Mouse (Mus musculus) mesoderm, embryonic 11.5 days (tissue): ENCODE measurements around the gene Apaf1.
A peak's percentile ranks its signal among the peaks of the same experiment; 100 is the strongest.

ENCODE experiments used
- DNase-seq: peaks from one replicate; pipeline ENCODE4 v3.0.0-alpha.2; 2012; ENCODE audit warnings: low read depth, low spot score

Apaf1 gene

GRCm38 (mm10) chr10:91082550-91083392, at the start of gene Apaf1, which contains the start of gene Ikbip:
TSS of gene Apaf1 (minus strand) at chr10:91082770.
TSS of gene Ikbip (plus strand) at chr10:91082940.
- peak; percentile 99 for DNase-seq

- no peak for DNase-seq
These were observed 49.0 kb upstream of the Apaf1 start for GRCm38 (mm10) chr10:91131565-91131964.

GRCm38 (mm10) chr10:91130792-91131191, 48.2 kb upstream of the Apaf1 start:
- no peak for DNase-seq

- no peak for DNase-seq
These were observed 46.1 kb upstream of the Apaf1 start for GRCm38 (mm10) chr10:91128551-91129160.

- no peak for DNase-seq
These were observed 44.8 kb upstream of the Apaf1 start for GRCm38 (mm10) chr10:91127395-91127794.

GRCm38 (mm10) chr10:91126618-91127355, 44.2 kb upstream of the Apaf1 start:
- DNase-seq = no peak

- peak; percentile 100 for DNase-seq
These were observed 41.6 kb upstream of the Apaf1 start, which contains the start of gene Slc25a3 for GRCm38 (mm10) chr10:91123828-91124822. TSS of gene Slc25a3 (minus strand) at chr10:91124059.

- DNase-seq = no peak
These were observed 40.8 kb upstream of the Apaf1 start for GRCm38 (mm10) chr10:91123281-91123827.

- no peak for DNase-seq
These were observed 40.1 kb upstream of the Apaf1 start for GRCm38 (mm10) chr10:91122646-91123045.

GRCm38 (mm10) chr10:91116958-91117357, 34.4 kb upstream of the Apaf1 start:
- DNase-seq = no peak

GRCm38 (mm10) chr10:91109841-91110240, 27.3 kb upstream of the Apaf1 start:
- DNase-seq = no peak

- DNase-seq = no peak
These were observed 23.4 kb upstream of the Apaf1 start for GRCm38 (mm10) chr10:91105981-91106380.

GRCm38 (mm10) chr10:91102799-91103590, 20.4 kb upstream of the Apaf1 start:
- DNase-seq = no peak

- DNase-seq = no peak
These were observed 19.4 kb upstream of the Apaf1 start for GRCm38 (mm10) chr10:91101936-91102335.

- DNase-seq = no peak
These were observed 17.5 kb upstream of the Apaf1 start for GRCm38 (mm10) chr10:91100101-91100500.

GRCm38 (mm10) chr10:91098056-91098455, 15.5 kb upstream of the Apaf1 start:
- DNase-seq = no peak

- DNase-seq = no peak
These were observed 11.9 kb upstream of the Apaf1 start for GRCm38 (mm10) chr10:91094251-91095104.

- DNase-seq = no peak
These were observed 10.2 kb upstream of the Apaf1 start for GRCm38 (mm10) chr10:91092812-91093211.

GRCm38 (mm10) chr10:91083393-91083927, 890 bp upstream of the Apaf1 start:
- no peak for DNase-seq
